Mouse (Mus musculus): ENCODE data around the gene Kcnj14. TPM values are rescaled to one million over a fixed set of nuclear protein-coding genes. Genes with fewer than 3 reads are reported as not detected.

Kcnj14 gene
- polyA plus RNA-seq, 1 experiment from 2014 or later, result 0.32 TPM

DNA sequence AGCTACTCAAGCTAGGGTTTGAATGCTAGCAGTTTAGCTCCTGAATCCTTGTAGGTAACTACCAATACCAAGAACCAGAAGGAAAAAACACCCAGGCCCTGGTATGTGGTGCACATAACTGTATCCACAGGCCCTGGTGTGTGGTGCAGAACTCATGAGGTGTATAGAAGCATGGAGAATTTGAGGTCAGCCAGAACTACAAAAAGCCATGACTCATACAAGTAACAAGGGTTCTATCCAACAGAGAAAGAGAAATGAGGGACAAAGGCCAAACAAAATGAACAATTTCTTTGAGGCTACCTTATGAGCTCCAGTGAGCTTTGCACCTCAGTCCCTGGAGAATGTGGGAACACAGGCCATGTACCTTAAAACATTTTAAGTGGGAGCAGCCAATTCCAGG lies 3.7 kb downstream of the Kcnj14 start:
- no peak overlapping the region for H3K4me3 ChIP-seq (ENCODE audit: low read depth, low read length)
- ATAC-seq, result no peak
- H3K36me3 ChIP-seq (replicated peaks; ENCODE audit: insufficient read depth, low read length), result peaks cover 9% of the 10 kb centered on the region

DNA sequence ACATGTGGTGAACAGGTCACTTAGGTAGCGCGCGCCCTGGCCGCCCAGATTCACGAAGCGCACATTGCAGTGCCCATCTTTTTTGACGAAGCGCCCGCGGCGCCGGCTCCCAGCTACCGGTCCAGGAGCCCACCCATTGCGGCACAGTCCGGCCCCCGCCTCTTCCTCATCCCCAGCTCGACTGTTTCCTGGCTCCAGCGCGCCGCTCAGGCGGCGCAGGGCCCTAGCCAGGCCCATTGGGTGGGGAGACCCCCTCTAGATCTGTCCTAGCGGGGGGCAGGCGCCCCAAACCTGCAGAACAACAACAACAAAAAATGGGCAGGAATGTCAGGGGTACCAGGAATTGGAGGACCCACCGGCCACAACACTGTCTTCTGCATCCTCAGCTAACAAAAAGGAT lies 4.7 kb downstream of the Kcnj14 start:
- TF ChIP-seq EP300 (IDR thresholded peaks at IDR 0.05; ENCODE audit: low read depth) (no peak), CTCF (IDR thresholded peaks at IDR 0.05; ENCODE audit: low read depth) (no peak)
- Histone ChIP-seq H3K9me3 (ENCODE audit: low read length) (no peaks in the 10 kb centered on the region), H3K27me3 (ENCODE audit: insufficient read depth, low read length) (0 out of 2 replicates have a peak, but pooled peaks cover 2% of the 10 kb centered on the region), H3K27ac (ENCODE audit: low read depth) (no peak overlapping the region), H3K4me1 (ENCODE audit: insufficient read depth) (peaks cover 2% of the 10 kb centered on the region; the same call in 1 of the 2 replicates), H3K36me3 (replicated peaks; ENCODE audit: insufficient read depth, low read length) (no peaks in the 10 kb centered on the region; the same call in 1 of the 2 replicates), H3K9ac (replicated peaks) (no peak overlapping the region), H3K4me2 (ENCODE audit: low read depth, low read length) (no peak overlapping the region), H3K4me3 (ENCODE audit: low read depth, low read length) (no peak overlapping the region)
- ATAC-seq (no peak), DNase-seq (no peak)
- WGBS (ENCODE audit: insufficient replicate concordance), result 12% methylated on average over 25 of the region's 25 CpGs

More for the DNA sequence above, 3.7 kb downstream of the Kcnj14 start:
- no peak overlapping the region for H3K27ac ChIP-seq (ENCODE audit: low read depth)
- TF ChIP-seq EP300 (IDR thresholded peaks at IDR 0.05; ENCODE audit: low read depth) (no peak), CTCF (IDR thresholded peaks at IDR 0.05; ENCODE audit: low read depth) (no peak)
- no peak for DNase-seq
- no peaks in the 10 kb centered on the region for H3K9me3 ChIP-seq (ENCODE audit: low read length)
- H3K27me3 ChIP-seq (ENCODE audit: insufficient read depth, low read length), result 0 out of 2 replicates have a peak, but pooled peaks cover 2% of the 10 kb centered on the region
- H3K4me2 ChIP-seq (ENCODE audit: low read depth, low read length), result no peak overlapping the region
- no peaks in the 10 kb centered on the region for H3K4me1 ChIP-seq (ENCODE audit: insufficient read depth)
- no peak overlapping the region for H3K9ac ChIP-seq (replicated peaks)

DNA sequence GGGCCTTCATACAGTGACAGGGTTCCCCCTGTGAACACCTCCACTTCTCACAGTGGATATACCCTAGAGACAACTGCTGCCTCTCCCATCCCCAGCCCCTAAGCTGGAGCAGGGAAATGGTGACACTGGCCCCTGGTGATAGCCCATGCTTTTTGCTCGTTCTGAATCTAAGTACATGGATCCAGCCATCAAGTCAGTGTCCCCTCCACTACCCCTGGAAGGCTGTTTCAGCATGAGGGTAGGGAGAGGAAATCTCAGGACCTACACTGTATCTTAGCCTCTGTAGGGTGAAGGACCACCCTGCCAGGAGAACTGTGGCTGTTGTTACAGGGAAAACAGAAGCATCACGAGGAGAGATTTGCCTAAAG lies 8.6 kb downstream of the Kcnj14 start:
- Histone ChIP-seq H3K4me2 (ENCODE audit: low read depth, low read length) (no peak overlapping the region), H3K4me1 (ENCODE audit: insufficient read depth) (peaks cover 12% of the 10 kb centered on the region), H3K4me3 (ENCODE audit: low read depth, low read length) (no peak overlapping the region), H3K27me3 (ENCODE audit: insufficient read depth, low read length) (0 out of 2 replicates have a peak, but pooled peaks cover 2% of the 10 kb centered on the region), H3K36me3 (replicated peaks; ENCODE audit: insufficient read depth, low read length) (peaks cover 17% of the 10 kb centered on the region), H3K9ac (replicated peaks) (no peak overlapping the region), H3K9me3 (ENCODE audit: low read length) (no peaks in the 10 kb centered on the region), H3K27ac (ENCODE audit: low read depth) (no peak overlapping the region)
- no peak for TF ChIP-seq CTCF (IDR thresholded peaks at IDR 0.05; ENCODE audit: low read depth)
- TF ChIP-seq EP300 (IDR thresholded peaks at IDR 0.05; ENCODE audit: low read depth), result no peak
- DNase-seq (no peak), ATAC-seq (no peak)
- 66% methylated on average over 2 of the region's 2 CpGs for WGBS (ENCODE audit: insufficient replicate concordance)

GRCm38 (mm10) chr7:45815323-45815983 lies 9.1 kb downstream of the Kcnj14 start:
- 73% methylated on average over 10 of the region's 10 CpGs for WGBS (ENCODE audit: insufficient replicate concordance)
- DNase-seq (no peak), ATAC-seq (no peak)
- no peaks in the 10 kb centered on the region for H3K9me3 ChIP-seq (ENCODE audit: low read length)
- peak overlapping the region; percentile 66; the same call in 1 of the 2 replicates for H3K4me2 ChIP-seq (ENCODE audit: low read depth, low read length)
- no peak overlapping the region for H3K9ac ChIP-seq (replicated peaks)
- H3K27ac ChIP-seq (ENCODE audit: low read depth), result no peak overlapping the region
- H3K27me3 ChIP-seq (ENCODE audit: insufficient read depth, low read length), result 0 out of 2 replicates have a peak, but pooled peaks cover 2% of the 10 kb centered on the region
- H3K4me1 ChIP-seq (ENCODE audit: insufficient read depth), result peaks cover 12% of the 10 kb centered on the region
- H3K4me3 ChIP-seq (ENCODE audit: low read depth, low read length), result no peak overlapping the region
- H3K36me3 ChIP-seq (replicated peaks; ENCODE audit: insufficient read depth, low read length), result peaks cover 22% of the 10 kb centered on the region
- no peak for TF ChIP-seq CTCF (IDR thresholded peaks at IDR 0.05; ENCODE audit: low read depth)
- no peak for TF ChIP-seq EP300 (IDR thresholded peaks at IDR 0.05; ENCODE audit: low read depth)

GRCm38 (mm10) chr7:45814841-45815240 lies 9.7 kb downstream of the Kcnj14 start:
- no peaks in the 10 kb centered on the region for H3K9me3 ChIP-seq (ENCODE audit: low read length)
- peak overlapping the region; percentile 28 for H3K4me3 ChIP-seq (ENCODE audit: low read depth, low read length)
- WGBS (ENCODE audit: insufficient replicate concordance), result 9% methylated on average over 5 of the region's 5 CpGs

DNA sequence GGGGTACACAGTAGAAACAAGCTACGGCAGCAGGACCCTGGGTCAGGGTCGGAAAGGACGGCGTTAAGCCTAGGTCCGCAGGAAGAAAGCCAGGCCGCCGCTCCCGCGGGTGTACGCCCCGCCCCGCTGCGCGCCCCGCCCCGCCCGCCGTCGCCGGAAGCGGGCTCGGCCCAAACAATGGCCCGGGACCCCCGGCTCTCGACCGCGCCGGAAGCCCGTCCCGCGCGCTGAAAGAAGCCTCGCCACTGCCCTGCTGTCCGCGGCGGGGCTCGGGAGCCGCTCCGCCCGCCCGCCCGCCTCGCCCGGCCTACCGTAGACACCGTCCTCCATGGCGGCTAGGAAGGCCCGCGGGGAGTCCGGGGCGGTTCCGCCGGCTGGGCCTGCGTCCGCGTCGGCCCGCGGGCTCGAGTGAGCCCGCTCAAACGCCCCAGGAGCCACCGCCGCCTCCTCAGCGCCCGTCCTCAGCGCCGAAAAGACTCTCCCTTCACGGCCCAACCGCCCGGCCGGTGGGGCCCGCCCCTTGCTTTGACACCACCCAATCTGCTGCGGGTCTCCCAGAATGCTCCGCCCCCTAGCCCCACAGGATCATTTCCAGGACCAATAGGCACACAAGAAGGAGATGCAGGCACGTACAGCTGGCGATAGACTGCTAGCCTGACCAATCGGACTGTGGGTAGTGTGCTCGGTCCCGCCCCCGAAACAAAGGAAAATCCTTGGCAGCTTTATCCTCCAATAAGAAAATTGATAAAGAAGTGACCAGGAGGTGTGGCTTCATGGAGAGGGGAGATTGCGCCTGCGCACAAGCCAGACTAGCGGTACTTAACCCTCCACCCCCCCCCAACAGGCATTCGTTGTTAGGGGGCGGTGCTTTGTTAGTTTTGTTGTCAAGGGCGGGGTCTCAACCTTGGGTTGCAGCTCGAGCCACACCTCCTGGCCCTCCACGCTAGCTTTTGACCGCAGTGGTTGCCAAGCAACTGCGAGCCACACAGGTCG lies 10.5 kb downstream of the Kcnj14 start, which contains the start of gene Cyth2:
Gene Cyth2, minus strand, starts transcription at position 795 of the 993 bp plus-strand sequence.
- Histone ChIP-seq H3K36me3 (replicated peaks; ENCODE audit: insufficient read depth, low read length) (peaks cover 36% of the 10 kb centered on the region), H3K9me3 (ENCODE audit: low read length) (no peaks in the 10 kb centered on the region), H3K4me1 (ENCODE audit: insufficient read depth) (peaks cover 12% of the 10 kb centered on the region), H3K27ac (ENCODE audit: low read depth) (peak within 1 kb of the TSS; percentile 98), H3K9ac (replicated peaks) (peak within 1 kb of the TSS; percentile 98), H3K4me2 (ENCODE audit: low read depth, low read length) (peak within 1 kb of the TSS; percentile 91), H3K4me3 (ENCODE audit: low read depth, low read length) (peak within 1 kb of the TSS; percentile 96), H3K27me3 (ENCODE audit: insufficient read depth, low read length) (no peaks in the 10 kb centered on the region)
- DNase-seq (peak; percentile 98), ATAC-seq (peak; percentile 99)
- TF ChIP-seq EP300 (IDR thresholded peaks at IDR 0.05; ENCODE audit: low read depth) (no peak), CTCF (IDR thresholded peaks at IDR 0.05; ENCODE audit: low read depth) (no peak)
- WGBS (ENCODE audit: insufficient replicate concordance), result under 1% methylated on average over 46 of the region's 92 CpGs

More at GRCm38 (mm10) chr7:45814841-45815240, 9.7 kb downstream of the Kcnj14 start:
- peaks cover 12% of the 10 kb centered on the region for H3K4me1 ChIP-seq (ENCODE audit: insufficient read depth)
- DNase-seq (no peak), ATAC-seq (no peak)
- no peak for TF ChIP-seq EP300 (IDR thresholded peaks at IDR 0.05; ENCODE audit: low read depth)
- TF ChIP-seq CTCF (IDR thresholded peaks at IDR 0.05; ENCODE audit: low read depth), result no peak
- H3K4me2 ChIP-seq (ENCODE audit: low read depth, low read length), result peak overlapping the region; percentile 66
- no peak overlapping the region for H3K9ac ChIP-seq (replicated peaks)
- H3K27me3 ChIP-seq (ENCODE audit: insufficient read depth, low read length), result 0 out of 2 replicates have a peak, but pooled peaks cover under 1% of the 10 kb centered on the region
- peaks cover 28% of the 10 kb centered on the region for H3K36me3 ChIP-seq (replicated peaks; ENCODE audit: insufficient read depth, low read length)
- H3K27ac ChIP-seq (ENCODE audit: low read depth), result no peak overlapping the region
